Mouse (Mus musculus) lung, embryonic 16.5 days (tissue): Measurements from ENCODE around the gene Fam186a. TPM values are rescaled to one million over a fixed set of nuclear protein-coding genes. Genes with fewer than 3 reads are reported as not detected.
"Not testable (repeated sequence)": the region's sequence is repeated elsewhere in the genome, so short reads cannot be mapped to it uniquely, and the experiment has no call there.

Experiments
- ATAC-seq: fragments of 200-750 bp; cut with Nextera tagmentation; 2 replicates; pipeline ENCODE4 v1.8.0; 2017; ENCODE audit warnings: low read depth, mild to moderate bottlenecking, moderate library complexity
- H3K27ac ChIP-seq: fragments of 300-500 bp; sonication (generic); 2 replicates; pipeline ENCODE4 v1.5.1; 2014; ENCODE audit warnings: mild to moderate bottlenecking, control low read depth, low read length
- H3K27me3 ChIP-seq: fragments of 300-500 bp; sonication (generic); 2 replicates; pipeline ENCODE4 v1.6.1; 2014; ENCODE audit warnings: low read depth, low read length, mixed read lengths; ENCODE audit not compliant: control insufficient read depth, insufficient read depth
- H3K36me3 ChIP-seq: fragments of 300-500 bp; sonication (generic); 2 replicates; pipeline ENCODE4 v1.6.1; 2014; ENCODE audit warnings: low read length; ENCODE audit not compliant: control insufficient read depth, insufficient read depth
- H3K4me1 ChIP-seq: fragments of 300-500 bp; sonication (generic); replicated peaks from 2 replicates; pipeline ENCODE4 v1.6.1; 2014; ENCODE audit warnings: low read length, mixed read lengths; ENCODE audit not compliant: control insufficient read depth, insufficient read depth
- H3K4me2 ChIP-seq: fragments of 300-500 bp; sonication (generic); 2 replicates; pipeline ENCODE4 v1.6.1; 2014; ENCODE audit warnings: low read depth, low read length, control low read depth
- H3K4me3 ChIP-seq: fragments of 300-500 bp; sonication (generic); 2 replicates; pipeline ENCODE4 v1.5.1; 2014; ENCODE audit warnings: mild to moderate bottlenecking, low read length, control low read depth
- H3K9ac ChIP-seq: fragments of 300-500 bp; sonication (generic); 2 replicates; pipeline ENCODE4 v1.6.1; 2014; ENCODE audit warnings: low read length, control low read depth
- H3K9me3 ChIP-seq: fragments of 300-500 bp; sonication (generic); 2 replicates; pipeline ENCODE4 v1.6.1; 2016; ENCODE audit warnings: low read length; ENCODE audit not compliant: control insufficient read depth
- WGBS: fragments of 180-500 bp; shearing (Covaris S2); extraction: QIAGEN DNeasy Blood & Tissue Kit; methylation state at CpG from one replicate; pipeline ENCODE4 v1.1.7; 2014; 5-methylcytosine and 5-hydroxymethylcytosine counted together
- polyA plus RNA-seq: library from polyadenylated mRNA; unstranded; fragments of >200 nt; fragmentation: Nextera tagmentation; extraction: Ambion mirVana; gene quantifications from 2 replicates; pipeline ENCODE4 v1.2.1, GENCODE M21; 2015

The Fam186a gene
- polyA plus RNA-seq, 1 experiment from 2014 or later: not detected

GRCm38 (mm10) chr15:99890412-99891236 lies 76.2 kb downstream of the Fam186a start:
- no peaks in the 10 kb centered on the region for H3K36me3 ChIP-seq
- H3K9me3 ChIP-seq: no peaks in the 10 kb centered on the region
- peak overlapping the region; percentile 77 for H3K27ac ChIP-seq
- H3K9ac ChIP-seq: peak overlapping the region; percentile 57
- no peaks in the 10 kb centered on the region; the same call in 1 of the 2 replicates for H3K27me3 ChIP-seq
- peak overlapping the region; percentile 56 for H3K4me2 ChIP-seq
- peak; percentile 84 for ATAC-seq
- H3K4me1 ChIP-seq: peaks cover 5% of the 10 kb centered on the region
- peak overlapping the region; percentile 33 for H3K4me3 ChIP-seq
- WGBS: 30% methylated on average over 19 of the region's 19 CpGs

DNA sequence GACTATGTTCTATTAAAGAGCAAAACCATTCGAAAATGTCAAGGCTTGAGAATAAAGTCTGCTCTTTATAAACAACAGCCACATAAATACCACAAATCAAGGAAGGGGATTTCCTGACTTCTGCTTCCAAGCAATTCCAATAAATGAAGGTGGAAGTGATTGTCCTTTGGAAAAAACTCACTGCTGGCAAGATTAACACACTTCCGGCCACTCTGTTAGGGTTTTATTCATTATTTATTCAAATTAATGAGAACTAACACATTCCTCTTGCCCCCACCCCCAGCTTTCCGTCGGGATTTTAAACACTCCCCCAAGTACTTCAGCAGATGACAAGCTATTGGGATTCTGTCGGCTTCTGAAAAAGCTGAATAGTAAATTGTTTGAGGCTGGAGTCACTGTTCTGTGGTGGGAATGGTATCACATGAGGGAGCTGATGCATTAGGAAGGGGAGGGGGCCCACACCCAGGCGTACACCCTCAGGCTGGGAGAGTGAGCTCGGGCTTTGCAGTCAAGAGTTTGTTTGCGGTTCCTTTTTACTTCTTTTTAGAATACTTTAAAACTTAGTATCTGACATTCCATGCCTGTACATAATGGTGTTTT lies 77.5 kb downstream of the Fam186a start:
- ATAC-seq: no peak
- no peaks in the 10 kb centered on the region for H3K9me3 ChIP-seq
- 24% methylated on average over 8 of the region's 8 CpGs for WGBS
- H3K4me2 ChIP-seq: no peak overlapping the region
- no peak overlapping the region for H3K9ac ChIP-seq
- no peak overlapping the region for H3K27ac ChIP-seq
- H3K27me3 ChIP-seq: no peaks in the 10 kb centered on the region; the same call in 1 of the 2 replicates
- H3K4me1 ChIP-seq: peaks cover 5% of the 10 kb centered on the region
- H3K36me3 ChIP-seq: no peaks in the 10 kb centered on the region
- no peak overlapping the region for H3K4me3 ChIP-seq

- not testable (repeated sequence) for H3K9me3 ChIP-seq, H3K4me2 ChIP-seq, H3K9ac ChIP-seq, H3K4me3 ChIP-seq, H3K4me1 ChIP-seq, ATAC-seq, H3K27ac ChIP-seq, H3K27me3 ChIP-seq, H3K36me3 ChIP-seq
- 86% methylated on average over 2 of the region's 2 CpGs for WGBS
These were observed 79.7 kb downstream of the Fam186a start for GRCm38 (mm10) chr15:99887130-99887529.

DNA sequence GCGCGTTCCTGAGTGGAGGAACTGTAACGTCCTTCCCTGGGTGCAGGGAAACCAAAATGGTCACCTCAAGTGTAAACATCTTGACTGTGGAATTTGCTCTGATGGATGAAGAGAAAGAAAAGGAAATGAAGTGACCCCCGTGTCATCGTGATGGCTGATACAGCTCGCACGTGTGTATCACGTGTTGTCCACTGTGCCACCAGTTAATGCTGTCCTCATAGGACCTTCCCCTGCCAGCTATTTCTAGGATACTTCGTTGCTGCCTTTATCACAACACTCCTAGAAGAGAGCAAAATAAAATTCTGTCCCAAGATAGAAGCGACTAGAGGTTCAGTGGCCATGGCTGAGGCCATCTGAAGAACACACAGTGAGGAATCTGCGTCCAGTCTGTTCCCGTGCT lies 82.8 kb downstream of the Fam186a start:
- no peak for ATAC-seq
- H3K9me3 ChIP-seq: no peaks in the 10 kb centered on the region
- H3K9ac ChIP-seq: no peak overlapping the region
- no peaks in the 10 kb centered on the region; the same call in 1 of the 2 replicates for H3K27me3 ChIP-seq
- no peak overlapping the region for H3K27ac ChIP-seq
- H3K4me1 ChIP-seq: no peaks in the 10 kb centered on the region
- H3K36me3 ChIP-seq: no peaks in the 10 kb centered on the region
- WGBS: 57% methylated on average over 12 of the region's 12 CpGs
- no peak overlapping the region for H3K4me3 ChIP-seq
- H3K4me2 ChIP-seq: no peak overlapping the region

- no peak overlapping the region for H3K4me3 ChIP-seq
These were observed 88.3 kb downstream of the Fam186a start for GRCm38 (mm10) chr15:99878541-99878940.

GRCm38 (mm10) chr15:99875334-99875869 lies 91.5 kb downstream of the Fam186a start, which contains the start of gene Lima1:
Gene Lima1, minus strand, starts transcription at chr15:99875456.
- Histone ChIP-seq H3K27ac (peak within 1 kb of the TSS; percentile 61), H3K9me3 (no peaks in the 10 kb centered on the region), H3K4me1 (peaks cover 10% of the 10 kb centered on the region), H3K9ac (peak within 1 kb of the TSS; percentile 72), H3K27me3 (no peaks in the 10 kb centered on the region), H3K36me3 (no peaks in the 10 kb centered on the region), H3K4me3 (peak within 1 kb of the TSS; percentile 64), H3K4me2 (peak within 1 kb of the TSS; percentile 77)
- WGBS: under 1% methylated on average over 36 of the region's 38 CpGs
- peak; percentile 96 for ATAC-seq

More at GRCm38 (mm10) chr15:99878541-99878940, 88.3 kb downstream of the Fam186a start:
- H3K27me3 ChIP-seq: no peaks in the 10 kb centered on the region
- peaks cover 10% of the 10 kb centered on the region for H3K4me1 ChIP-seq
- H3K9me3 ChIP-seq: no peaks in the 10 kb centered on the region
- H3K9ac ChIP-seq: no peak overlapping the region
- ATAC-seq: peak; percentile 6; the same call in 1 of the 2 replicates
- H3K4me2 ChIP-seq: no peak overlapping the region
- no peaks in the 10 kb centered on the region for H3K36me3 ChIP-seq
- WGBS: 55% methylated on average over 5 of the region's 5 CpGs
- H3K27ac ChIP-seq: no peak overlapping the region

DNA sequence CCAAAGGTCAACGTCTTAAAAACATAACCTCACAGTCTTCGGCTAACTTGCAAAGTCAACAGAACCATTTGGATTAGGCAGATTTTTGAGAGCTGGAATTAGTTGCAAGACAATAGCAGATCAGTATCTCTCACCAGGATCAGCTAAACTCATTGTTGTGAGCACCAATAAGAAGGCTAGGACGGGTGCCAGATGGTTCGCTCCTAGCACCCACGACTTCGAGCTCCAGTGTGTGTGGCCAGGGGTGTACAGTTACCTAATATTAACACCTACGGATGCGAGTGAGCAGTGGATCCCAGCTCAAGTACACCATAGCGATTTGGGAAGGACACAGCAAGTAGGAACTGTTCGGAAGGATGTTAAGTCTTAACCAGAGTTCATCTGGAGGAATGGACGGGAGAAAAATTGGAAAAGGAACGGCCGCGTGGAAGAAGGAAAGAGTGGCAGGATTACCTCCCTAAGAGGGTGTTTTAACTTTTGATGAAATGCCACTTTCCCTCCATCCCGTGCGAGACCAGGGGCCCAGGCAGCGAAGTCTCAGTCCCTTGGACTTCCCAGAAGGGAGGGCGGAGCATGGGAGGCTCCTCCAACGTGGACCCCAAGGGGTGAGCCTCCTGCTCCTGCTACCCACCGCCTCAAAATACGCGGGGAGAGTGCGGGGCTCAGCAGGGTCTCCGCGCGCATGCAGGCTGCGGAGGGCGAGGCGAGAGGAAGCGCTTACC lies 92.1 kb downstream of the Fam186a start:
- peak; percentile 61 for ATAC-seq
- Histone ChIP-seq H3K36me3 (no peaks in the 10 kb centered on the region), H3K4me3 (peak overlapping the region; percentile 64), H3K4me2 (peak overlapping the region; percentile 77), H3K9ac (peak overlapping the region; percentile 72), H3K4me1 (peaks cover 10% of the 10 kb centered on the region), H3K27me3 (no peaks in the 10 kb centered on the region), H3K27ac (0 out of 2 replicates have a peak overlapping the region, but pooled peaks have one; percentile 11), H3K9me3 (no peaks in the 10 kb centered on the region)
- WGBS: 4% methylated on average over 30 of the region's 30 CpGs

DNA sequence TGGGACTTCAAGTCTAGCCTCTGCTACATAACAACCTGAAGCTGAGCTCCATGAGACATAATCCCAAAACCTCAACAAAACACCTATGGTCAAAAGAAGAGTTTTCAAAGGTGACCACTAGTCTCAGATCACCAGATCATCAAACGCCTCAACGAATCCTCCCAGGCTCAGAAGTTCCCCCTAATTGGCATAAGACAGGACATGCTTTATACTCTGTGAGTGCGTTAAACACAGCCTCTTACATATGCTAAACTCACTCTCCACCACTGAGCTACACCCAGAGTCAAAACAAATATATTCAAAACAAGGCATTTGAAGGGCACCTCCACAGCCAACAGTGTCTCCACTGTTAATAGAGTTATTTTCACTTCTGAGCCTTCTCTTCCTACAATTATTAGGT lies 94.3 kb downstream of the Fam186a start:
- WGBS: 87% methylated on average over 3 of the region's 3 CpGs
- Histone ChIP-seq H3K4me3 (no peak overlapping the region), H3K36me3 (no peaks in the 10 kb centered on the region), H3K9me3 (no peaks in the 10 kb centered on the region), H3K9ac (no peak overlapping the region), H3K27ac (no peak overlapping the region), H3K4me2 (no peak overlapping the region), H3K4me1 (peaks cover 10% of the 10 kb centered on the region), H3K27me3 (no peaks in the 10 kb centered on the region)
- no peak for ATAC-seq
